Mouse (Mus musculus) heart, embryonic 16.5 days (tissue): ENCODE data around the gene Unc45b. TPM values are rescaled to one million over a fixed set of nuclear protein-coding genes. Genes with fewer than 3 reads are reported as not detected.
"Not testable (repeated sequence)": the region's sequence is repeated elsewhere in the genome, so short reads cannot be mapped to it uniquely, and the experiment has no call there.

Experiments
- ATAC-seq: fragments of 200-750 bp; cut with Nextera tagmentation; replicated peaks from 2 replicates; pipeline ENCODE4 v1.8.0; 2017; ENCODE audit warnings: moderate number of reproducible peaks; ENCODE audit not compliant: insufficient read depth, low FRiP score; ENCODE audit errors: extremely low read depth
- H3K27ac ChIP-seq: fragments of 300-500 bp; sonication (generic); 2 replicates; pipeline ENCODE4 v1.5.1; 2014; ENCODE audit warnings: mild to moderate bottlenecking, low read length, control low read depth, moderate library complexity
- H3K27me3 ChIP-seq: fragments of 300-500 bp; sonication (generic); 2 replicates; pipeline ENCODE4 v1.6.1; 2014; ENCODE audit warnings: low read length, mixed read lengths; ENCODE audit not compliant: control insufficient read depth, insufficient read depth
- H3K36me3 ChIP-seq: fragments of 300-500 bp; sonication (generic); 2 replicates; pipeline ENCODE4 v1.6.1; 2014; ENCODE audit not compliant: control insufficient read depth, insufficient read depth
- H3K4me1 ChIP-seq: fragments of 300-500 bp; sonication (generic); 2 replicates; pipeline ENCODE4 v1.6.1; 2014; ENCODE audit warnings: low read length, mixed read lengths; ENCODE audit not compliant: control insufficient read depth, insufficient read depth
- H3K4me2 ChIP-seq: fragments of 300-500 bp; sonication (generic); 2 replicates; pipeline ENCODE4 v1.6.1; 2014; ENCODE audit warnings: low read depth, mild to moderate bottlenecking, control low read depth, low read length
- H3K4me3 ChIP-seq: fragments of 300-500 bp; sonication (generic); 2 replicates; pipeline ENCODE4 v1.5.1; 2014; ENCODE audit warnings: mild to moderate bottlenecking, control low read depth, low read length
- H3K9ac ChIP-seq: fragments of 300-500 bp; sonication (generic); 2 replicates; pipeline ENCODE4 v1.6.1; 2014; ENCODE audit warnings: low read length, control low read depth
- H3K9me3 ChIP-seq: fragments of 300-500 bp; sonication (generic); replicated peaks from 2 replicates; pipeline ENCODE4 v1.6.1; 2016; ENCODE audit warnings: low read length; ENCODE audit not compliant: control insufficient read depth
- WGBS: fragments of 180-500 bp; shearing (Covaris S2); extraction: QIAGEN DNeasy Blood & Tissue Kit; methylation state at CpG from one replicate; pipeline ENCODE4 v1.1.7; 2014; 5-methylcytosine and 5-hydroxymethylcytosine counted together
- polyA plus RNA-seq: library from polyadenylated mRNA; unstranded; fragments of >200 nt; fragmentation: Nextera tagmentation; extraction: Ambion mirVana; gene quantifications from 2 replicates; pipeline ENCODE4 v1.2.1, GENCODE M21; 2015

Gene Unc45b
- polyA plus RNA-seq, 1 experiment from 2014 or later: 188 TPM

DNA sequence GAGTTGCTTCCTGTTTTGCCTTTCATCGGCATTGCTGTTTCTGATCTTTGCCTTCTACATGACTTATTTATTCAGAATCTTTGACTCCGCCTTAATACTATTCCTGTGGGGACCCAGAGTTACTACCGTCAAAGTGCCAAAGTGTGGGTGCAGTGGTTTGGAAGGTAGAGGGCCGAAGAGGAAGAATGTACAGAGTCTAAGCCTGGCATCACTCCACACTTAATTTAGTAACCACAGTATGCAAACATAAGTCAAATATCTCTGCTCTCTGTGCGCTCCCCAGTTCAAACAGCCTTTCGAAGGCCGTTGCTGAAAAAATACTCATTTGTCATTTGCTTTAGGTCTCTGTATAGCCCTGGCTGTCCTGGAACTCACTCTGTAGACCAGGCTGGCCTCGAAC is 51.9 kb downstream of the Unc45b start:
- peaks cover 8% of the 10 kb centered on the region; the same call in 1 of the 2 replicates for H3K27me3 ChIP-seq
- no peak for ATAC-seq
- H3K9ac ChIP-seq: no peak overlapping the region
- H3K4me2 ChIP-seq: no peak overlapping the region
- H3K36me3 ChIP-seq: no peaks in the 10 kb centered on the region; the same call in 1 of the 2 replicates
- no peak overlapping the region for H3K27ac ChIP-seq
- no peaks in the 10 kb centered on the region for H3K4me1 ChIP-seq
- no peaks in the 10 kb centered on the region for H3K9me3 ChIP-seq
- 70% methylated on average over 8 of the region's 8 CpGs for WGBS
- no peak overlapping the region for H3K4me3 ChIP-seq

DNA sequence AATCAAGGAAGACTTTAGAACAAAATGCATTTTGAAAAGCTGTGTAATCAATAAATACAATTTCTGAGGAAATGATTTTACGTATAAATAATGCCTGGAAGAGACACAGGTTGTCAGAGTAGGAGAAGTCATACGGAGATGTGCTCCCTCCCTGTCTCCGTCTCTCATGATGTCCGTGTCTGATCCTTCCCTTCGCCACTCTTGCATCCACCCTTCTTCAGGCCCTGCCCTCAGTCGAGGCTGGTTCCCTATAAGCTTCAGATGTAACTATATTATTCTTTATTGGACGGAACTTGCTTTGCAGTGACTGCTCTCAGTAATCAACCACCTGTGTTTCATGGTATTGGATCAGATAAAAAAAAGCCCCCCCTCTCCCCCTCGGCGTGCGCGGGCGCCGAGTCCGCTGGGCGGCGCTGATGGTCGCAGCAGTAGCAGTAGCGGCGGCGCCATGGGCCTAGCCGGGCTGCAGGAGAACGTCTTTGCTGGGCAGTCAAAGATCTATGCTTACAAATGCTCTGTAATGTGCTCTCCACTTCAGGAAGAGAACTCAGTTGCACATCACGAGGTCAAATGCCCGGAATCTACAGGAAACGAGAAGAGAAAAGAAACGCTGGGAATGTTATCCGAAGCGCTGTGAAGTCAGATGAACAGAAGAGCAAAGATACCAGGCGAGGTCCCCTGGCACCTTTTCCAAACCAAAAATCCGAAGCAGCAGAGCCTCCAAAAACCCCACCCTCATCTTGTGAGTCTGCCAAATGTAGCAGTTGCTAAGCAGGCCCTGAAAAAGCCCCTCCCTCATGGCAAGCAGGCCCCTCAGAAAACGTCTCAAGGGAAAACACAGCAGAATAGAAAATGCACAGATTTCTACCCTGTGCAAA is 60.6 kb downstream of the Unc45b start:
- Histone ChIP-seq H3K9me3 (no peaks in the 10 kb centered on the region), H3K4me1 (peaks cover 14% of the 10 kb centered on the region), H3K9ac (peak overlapping the region; percentile 55), H3K4me2 (peak overlapping the region; percentile 54), H3K27me3 (no peaks in the 10 kb centered on the region), H3K4me3 (peak overlapping the region; percentile 26), H3K27ac (peak overlapping the region; percentile 39; the same call in 1 of the 2 replicates), H3K36me3 (no peaks in the 10 kb centered on the region)
- ATAC-seq: peak; percentile 57; the same call in 1 of the 2 replicates
- 11% methylated on average over 31 of the region's 31 CpGs for WGBS

DNA sequence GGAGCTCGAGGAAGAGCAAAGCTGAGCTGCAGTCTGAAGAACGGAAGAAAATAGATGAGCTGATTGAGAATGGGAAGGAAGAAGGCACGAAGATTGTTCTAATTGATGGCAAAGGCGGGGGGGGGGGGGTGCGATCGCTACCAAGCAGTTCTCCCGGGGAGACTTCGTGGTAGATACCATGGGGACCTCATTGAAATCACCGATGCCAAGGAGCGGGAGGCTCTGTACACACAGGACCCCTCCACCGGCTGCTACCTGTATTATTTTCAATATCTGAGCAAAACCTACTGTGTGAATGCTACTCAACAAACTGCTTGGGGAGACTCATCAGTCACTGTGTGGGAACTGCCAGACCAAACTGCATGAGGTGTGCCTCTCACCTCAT is 61.2 kb downstream of the Unc45b start:
- Histone ChIP-seq H3K4me2 (peak overlapping the region; percentile 54), H3K4me3 (peak overlapping the region; percentile 26), H3K36me3 (no peaks in the 10 kb centered on the region), H3K27me3 (no peaks in the 10 kb centered on the region), H3K9ac (peak overlapping the region; percentile 49), H3K4me1 (peaks cover 14% of the 10 kb centered on the region), H3K9me3 (no peaks in the 10 kb centered on the region), H3K27ac (peak overlapping the region; percentile 39; the same call in 1 of the 2 replicates)
- WGBS: 67% methylated on average over 11 of the region's 11 CpGs
- ATAC-seq: no peak

DNA sequence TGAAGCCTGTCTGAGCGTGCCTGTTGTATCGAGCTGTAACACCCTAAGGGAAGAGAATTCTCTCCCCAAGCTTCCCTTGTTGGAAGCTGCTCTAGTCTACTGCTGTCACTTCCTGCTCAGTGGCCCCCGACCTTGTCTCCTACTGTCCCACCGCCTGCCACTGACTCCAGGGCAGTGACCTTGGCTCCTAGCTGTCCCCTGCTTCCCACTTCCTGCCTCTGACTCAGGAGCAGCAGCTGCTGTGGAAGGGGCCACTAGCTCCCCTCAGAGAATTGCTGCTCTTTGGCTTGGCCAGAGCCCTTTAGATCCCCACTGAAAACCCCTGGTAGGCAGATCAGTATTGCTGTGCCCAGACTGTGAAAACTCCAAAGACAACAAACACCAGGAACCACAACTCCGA is 63.6 kb downstream of the Unc45b start:
- Histone ChIP-seq H3K36me3 (no peaks in the 10 kb centered on the region), H3K27ac (peak overlapping the region; percentile 64), H3K4me3 (no peak overlapping the region), H3K9ac (peak overlapping the region; percentile 2; the same call in 1 of the 2 replicates), H3K9me3 (no peaks in the 10 kb centered on the region), H3K4me1 (peaks cover 14% of the 10 kb centered on the region), H3K27me3 (no peaks in the 10 kb centered on the region), H3K4me2 (no peak overlapping the region)
- ATAC-seq: no peak; the same call in 1 of the 2 replicates
- 34% methylated on average over 5 of the region's 5 CpGs for WGBS

DNA sequence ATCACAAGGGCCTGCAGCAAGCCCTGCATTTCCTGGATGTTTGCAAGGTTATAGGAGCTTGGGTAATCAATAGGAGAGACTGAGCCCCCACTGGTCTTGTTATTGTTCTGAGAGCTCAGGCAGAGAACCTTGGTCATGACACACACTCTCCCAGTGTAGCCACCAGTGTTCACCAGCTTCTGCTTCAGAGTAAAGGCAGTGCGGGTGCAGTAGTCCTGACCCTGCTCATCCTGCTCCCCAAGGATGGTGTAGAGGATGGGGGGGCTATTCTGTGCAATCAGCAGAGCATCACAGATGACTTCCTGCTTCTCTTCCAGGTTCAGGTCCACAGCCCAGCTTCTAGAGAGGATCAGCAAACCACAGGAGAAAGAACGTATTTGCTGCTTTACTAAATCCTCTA is 72.1 kb downstream of the Unc45b start:
- H3K4me3 ChIP-seq, H3K9me3 ChIP-seq, H3K27me3 ChIP-seq, ATAC-seq, H3K27ac ChIP-seq, H3K9ac ChIP-seq, H3K4me1 ChIP-seq, H3K4me2 ChIP-seq: not testable (repeated sequence)
- WGBS: 90% methylated on average over 2 of the region's 2 CpGs
- H3K36me3 ChIP-seq: peaks cover 12% of the 10 kb centered on the region

DNA sequence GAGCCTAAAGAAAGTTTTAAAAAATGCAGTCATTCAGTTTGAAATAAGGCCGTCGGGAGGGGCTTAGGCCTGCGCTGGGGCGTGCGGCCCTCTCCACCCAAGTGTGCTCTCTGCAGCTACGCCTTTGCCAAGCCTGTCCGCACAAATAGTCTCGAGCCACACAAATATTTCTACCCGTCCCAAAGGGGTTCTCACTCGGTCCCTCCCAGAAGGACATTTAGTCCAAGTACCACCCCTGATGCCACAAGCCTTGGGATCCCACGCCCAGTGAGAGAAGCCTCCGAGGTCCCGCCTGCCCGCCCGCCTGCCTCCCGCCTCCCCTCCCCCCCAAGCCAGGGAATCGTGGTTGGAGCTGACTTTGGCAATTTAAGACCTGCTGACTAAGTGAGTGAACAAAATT is 72.8 kb downstream of the Unc45b start:
- Histone ChIP-seq H3K27ac (no peak overlapping the region), H3K27me3 (no peaks in the 10 kb centered on the region), H3K4me2 (no peak overlapping the region), H3K4me1 (no peaks in the 10 kb centered on the region), H3K36me3 (peaks cover 12% of the 10 kb centered on the region), H3K4me3 (no peak overlapping the region), H3K9ac (no peak overlapping the region), H3K9me3 (no peaks in the 10 kb centered on the region; the same call in 1 of the 2 replicates)
- WGBS: 81% methylated on average over 17 of the region's 17 CpGs
- ATAC-seq: no peak

DNA sequence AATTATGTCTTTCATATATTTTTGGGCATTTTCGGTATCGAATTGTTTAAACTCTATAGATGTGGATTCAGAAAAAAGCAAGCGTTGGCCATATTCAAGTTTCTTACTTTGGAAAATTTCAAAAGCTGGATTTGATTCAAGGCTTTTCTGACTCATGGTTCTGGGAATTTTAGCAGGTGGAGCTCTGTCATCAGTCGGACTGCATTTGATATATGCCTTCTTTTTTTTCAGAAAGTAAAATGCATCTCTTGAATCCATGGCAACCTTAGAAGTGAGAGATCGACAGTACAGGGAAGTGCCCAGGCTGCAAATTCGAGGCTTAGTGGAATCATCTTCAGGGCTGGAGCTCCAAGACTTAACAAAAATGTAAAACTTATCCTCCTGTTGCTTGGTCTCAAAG is 77.3 kb downstream of the Unc45b start:
- H3K36me3 ChIP-seq: peaks cover 10% of the 10 kb centered on the region
- no peak overlapping the region for H3K9ac ChIP-seq
- H3K4me3 ChIP-seq: no peak overlapping the region
- H3K9me3 ChIP-seq: no peaks in the 10 kb centered on the region; the same call in 1 of the 2 replicates
- no peak overlapping the region for H3K4me2 ChIP-seq
- ATAC-seq: no peak
- peaks cover 17% of the 10 kb centered on the region for H3K4me1 ChIP-seq
- no peak overlapping the region for H3K27ac ChIP-seq
- no peaks in the 10 kb centered on the region for H3K27me3 ChIP-seq
- WGBS: 85% methylated on average over 6 of the region's 6 CpGs

DNA sequence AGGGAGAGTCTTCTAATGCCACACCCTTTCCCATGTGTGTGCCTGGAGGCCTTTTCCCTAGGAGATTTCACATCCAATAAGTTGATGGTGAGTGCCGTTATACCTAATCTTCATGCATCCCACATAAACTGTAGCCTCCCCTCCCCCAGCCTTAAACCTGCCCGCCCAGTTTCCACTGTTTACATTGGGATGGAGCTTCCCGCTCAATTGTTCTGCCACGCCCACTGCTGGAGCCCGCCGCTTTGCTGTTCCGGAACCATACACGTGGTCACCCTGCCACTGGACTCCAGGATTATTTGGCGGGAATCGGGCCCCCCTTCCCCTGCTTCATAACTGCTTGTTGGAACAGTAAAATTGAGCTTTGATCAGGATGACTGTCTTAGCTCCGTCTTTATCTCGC is 79.0 kb downstream of the Unc45b start:
- no peak overlapping the region for H3K9ac ChIP-seq

DNA sequence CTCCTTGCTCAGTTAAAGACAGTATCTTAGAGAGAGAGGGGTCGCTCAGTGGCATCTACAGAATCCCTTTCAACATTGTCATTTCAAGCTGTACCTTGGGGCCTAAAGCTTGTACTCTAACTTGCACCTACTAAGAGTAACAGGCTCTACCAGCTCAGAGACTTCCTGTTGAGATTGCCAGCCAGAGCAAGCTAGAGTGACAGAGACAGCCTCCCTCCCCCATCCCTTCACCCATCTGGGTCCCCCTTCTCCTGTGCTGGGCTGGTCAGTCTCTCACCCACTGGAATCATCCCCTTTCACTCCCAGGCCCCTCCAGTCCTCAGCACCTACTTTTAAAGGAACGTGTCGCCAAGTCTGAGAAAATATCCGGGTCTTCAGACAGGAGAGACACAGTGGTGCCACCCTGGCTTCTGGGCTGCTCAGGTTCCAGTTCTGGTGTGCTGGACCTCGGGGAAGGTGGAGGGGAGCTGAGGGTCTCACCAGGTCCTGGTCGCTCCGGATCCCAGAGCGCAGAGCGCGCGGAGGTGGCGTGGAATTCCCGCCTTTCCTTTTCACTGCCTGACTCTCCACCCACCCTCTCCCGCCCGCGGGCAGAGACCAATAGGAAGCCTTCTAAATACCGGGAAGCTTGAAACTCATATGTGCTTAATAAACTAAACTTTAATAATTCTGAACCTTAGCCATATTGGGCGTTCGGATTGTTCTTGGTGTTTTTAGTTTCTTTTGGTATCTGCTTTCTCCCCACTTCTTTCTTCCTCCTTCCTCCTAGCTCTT is 80.4 kb downstream of the Unc45b start:
- not testable (repeated sequence) for H3K27me3 ChIP-seq, H3K9me3 ChIP-seq, H3K36me3 ChIP-seq
- WGBS: 12% methylated on average over 19 of the region's 19 CpGs
- Histone ChIP-seq H3K4me2 (peak overlapping the region; percentile 91), H3K4me3 (peak overlapping the region; percentile 77), H3K27ac (peak overlapping the region; percentile 94), H3K9ac (peak overlapping the region; percentile 87), H3K4me1 (peaks cover 17% of the 10 kb centered on the region)
- peak; percentile 81 for ATAC-seq

More for the DNA sequence above, 79.0 kb downstream of the Unc45b start:
- peaks cover 17% of the 10 kb centered on the region for H3K4me1 ChIP-seq
- no peak overlapping the region for H3K27ac ChIP-seq
- H3K4me2 ChIP-seq: peak overlapping the region; percentile 91
- H3K9me3 ChIP-seq: no peaks in the 10 kb centered on the region; the same call in 1 of the 2 replicates
- no peak for ATAC-seq
- 30% methylated on average over 12 of the region's 12 CpGs for WGBS
- peaks cover 7% of the 10 kb centered on the region for H3K36me3 ChIP-seq
- peak overlapping the region; percentile 77 for H3K4me3 ChIP-seq
- no peaks in the 10 kb centered on the region for H3K27me3 ChIP-seq
